Comparison of ENCODE assay signal across 9 mouse cellular contexts in genomic region chr19:10868623-10869141, GRCm38 (mm10). TPM values are rescaled to one million over a fixed set of nuclear protein-coding genes. Genes with fewer than 3 reads are reported as not detected.
DNase-seq lines count a peak whose midpoint lies in the region; ATAC-seq and TF ChIP-seq lines count a peak whose summit lies in the region.
"Had no signal": no experiment of that assay in that cellular context is flagged by ENCODE, and none has a peak within 500 bp of the region (broad histone marks: within the 10 kb centered on the region; RNA-seq: fewer than 3 reads in every experiment).

No protein-coding gene starts in this region.

- H3K27me3 ChIP-seq in heart, adult 2 months (ENCODE audit: control insufficient read depth, insufficient read depth, low read length): no peaks in the 10 kb centered on the region
- H3K27me3 ChIP-seq in ES-Bruce4 (ENCODE audit: control insufficient read depth, insufficient read depth, low read length, poor library complexity, severe bottlenecking): no peaks in the 10 kb centered on the region
- H3K27me3 ChIP-seq in forebrain, embryonic 10.5 days (ENCODE audit: poor library complexity, severe bottlenecking): no peaks in the 10 kb centered on the region
- H3K27me3 ChIP-seq in limb, embryonic 15.5 days: no peaks in the 10 kb centered on the region
- H3K27me3 ChIP-seq in stomach, embryonic 15.5 days (replicated peaks): no peaks in the 10 kb centered on the region
- H3K27me3 ChIP-seq: CH12.LX had no signal

- TF ChIP-seq POLR2A in heart, adult 2 months (IDR thresholded peaks at IDR 0.05; ENCODE audit: insufficient read depth, low read depth, low read length): no peak
- TF ChIP-seq POLR2A in ES-Bruce4 (IDR thresholded peaks at IDR 0.05; ENCODE audit: insufficient read depth, low read length): no peak

- no peak for TF ChIP-seq EP300 in heart, adult 2 months (IDR thresholded peaks at IDR 0.05; ENCODE audit: insufficient read depth, low read depth, low read length)
- no peak for TF ChIP-seq EP300 in ES-Bruce4 (IDR thresholded peaks at IDR 0.05; ENCODE audit: insufficient read depth, low read depth, low read length)

- no peak overlapping the region for H3K27ac ChIP-seq in heart, adult 2 months
- no peak overlapping the region for H3K27ac ChIP-seq in ES-Bruce4 (ENCODE audit: insufficient read depth, low read length)
- peak overlapping the region; percentile 98 for H3K27ac ChIP-seq in forebrain, embryonic 10.5 days
- peak overlapping the region; percentile 93; the same call in 1 of the 2 replicates for H3K27ac ChIP-seq in limb, embryonic 15.5 days
- H3K27ac ChIP-seq in stomach, embryonic 15.5 days: peak overlapping the region; percentile 21; the same call in 1 of the 2 replicates

- intact Hi-C loops in heart, adult 2 months (cut with DNase I): no loop called here

- no peak for ATAC-seq in limb, embryonic 15.5 days (ENCODE audit: insufficient number of reproducible peaks, low FRiP score, low TSS enrichment, low read depth)
- no peak for ATAC-seq in stomach, embryonic 15.5 days (ENCODE audit: insufficient read depth, low FRiP score, low read depth)

- H3K4me3 ChIP-seq in heart, adult 2 months: peak overlapping the region; percentile 86
- H3K4me3 ChIP-seq in ES-Bruce4 (ENCODE audit: low read depth, low read length): peak overlapping the region; percentile 69
- peak overlapping the region; percentile 91 for H3K4me3 ChIP-seq in forebrain, embryonic 10.5 days
- peak overlapping the region; percentile 85 for H3K4me3 ChIP-seq in limb, embryonic 15.5 days
- H3K4me3 ChIP-seq in stomach, embryonic 15.5 days (replicated peaks): peak overlapping the region; percentile 66

- DNase-seq in heart, adult 2 months: no peak
- no peak for DNase-seq in heart, adult 9 months (ENCODE audit: low spot score in 2 of 2)
- no peak for DNase-seq in forebrain, embryonic 10.5 days (ENCODE audit: extremely low spot score, low spot score)
- DNase-seq in thymus, postnatal 36 days: no peak
- no peak for DNase-seq in testis, postnatal 14 days (ENCODE audit: low spot score)

- H3K4me1 ChIP-seq in heart, adult 2 months (ENCODE audit: control insufficient read depth, insufficient read depth, low read length): peaks cover 5% of the 10 kb centered on the region
- no peaks in the 10 kb centered on the region for H3K4me1 ChIP-seq in ES-Bruce4 (ENCODE audit: control insufficient read depth, insufficient read depth, low read length)
- peaks cover 40% of the 10 kb centered on the region for H3K4me1 ChIP-seq in forebrain, embryonic 10.5 days
- peaks cover 30% of the 10 kb centered on the region for H3K4me1 ChIP-seq in limb, embryonic 15.5 days
- H3K4me1 ChIP-seq in stomach, embryonic 15.5 days: peaks cover 34% of the 10 kb centered on the region

- peak overlapping the region; percentile 81 for H3K4me2 ChIP-seq in limb, embryonic 15.5 days
- peak overlapping the region; percentile 86 for H3K4me2 ChIP-seq in stomach, embryonic 15.5 days

- no peaks in the 10 kb centered on the region for H3K9me3 ChIP-seq in ES-Bruce4 (replicated peaks; ENCODE audit: control insufficient read depth, insufficient read depth, low read length, poor library complexity, severe bottlenecking)
- H3K9me3 ChIP-seq in forebrain, embryonic 10.5 days: no peaks in the 10 kb centered on the region; the same call in 1 of the 2 replicates
- H3K9me3 ChIP-seq in limb, embryonic 15.5 days: no peaks in the 10 kb centered on the region
- no peaks in the 10 kb centered on the region for H3K9me3 ChIP-seq in stomach, embryonic 15.5 days

- no peaks in the 10 kb centered on the region for H3K79me2 ChIP-seq in heart, adult 2 months (replicated peaks; ENCODE audit: control insufficient read depth, insufficient read depth, low read length)

- H3K9ac ChIP-seq in heart, adult 2 months (ENCODE audit: low read depth, low read length): peak overlapping the region; percentile 80
- peak overlapping the region; percentile 62 for H3K9ac ChIP-seq in ES-Bruce4 (ENCODE audit: low read depth, poor library complexity, severe bottlenecking)
- H3K9ac ChIP-seq in limb, embryonic 15.5 days: peak overlapping the region; percentile 85
- H3K9ac ChIP-seq in stomach, embryonic 15.5 days: peak overlapping the region; percentile 47

- H3K36me3 ChIP-seq in heart, adult 2 months (ENCODE audit: control insufficient read depth, insufficient read depth, low read length): no peaks in the 10 kb centered on the region
- H3K36me3 ChIP-seq in ES-Bruce4 (ENCODE audit: control insufficient read depth, insufficient read depth, low read length, poor library complexity, severe bottlenecking): no peaks in the 10 kb centered on the region
- H3K36me3 ChIP-seq in forebrain, embryonic 10.5 days (replicated peaks): peaks cover 70% of the 10 kb centered on the region
- H3K36me3 ChIP-seq in limb, embryonic 15.5 days: peaks cover 62% of the 10 kb centered on the region
- H3K36me3 ChIP-seq in stomach, embryonic 15.5 days: peaks cover 48% of the 10 kb centered on the region

- WGBS in heart, adult 2 months: 3% methylated on average over 17 of the region's 17 CpGs
- WGBS in forebrain, embryonic 10.5 days: 0% methylated on average over 17 of the region's 17 CpGs
- 0% methylated on average over 17 of the region's 17 CpGs for WGBS in limb, embryonic 15.5 days
- 1% methylated on average over 16 of the region's 17 CpGs for WGBS in stomach, embryonic 15.5 days

- TF ChIP-seq CTCF in heart, adult 2 months (IDR thresholded peaks at IDR 0.05): no peak
- no peak for TF ChIP-seq CTCF in ES-Bruce4 (IDR thresholded peaks at IDR 0.05; ENCODE audit: low read depth, low read length)

RNA-seq across cellular contexts. Expression of gene Tmem132a, which starts 1.1 kb away (rescaled TPM):
- 10 to 100 TPM; 10.7 to 12.0 TPM for total RNA-seq in heart, adult 2 months (2021)
- polyA plus RNA-seq in heart, adult 2 months (2012; rRNA removed): 11.1 and 11.5 TPM in 2 replicates
- polyA plus RNA-seq in ES-Bruce4 (2011; ENCODE audit: insufficient read depth, insufficient read length, low read depth, missing spikeins): 16.5 and 17.2 TPM in 2 replicates
- 110 and 115 TPM in 2 replicates for polyA plus RNA-seq in forebrain, embryonic 10.5 days (2016; fragmentation: Nextera tagmentation; extraction: Ambion mirVana)
- 65.2 and 67.4 TPM in 2 replicates for polyA plus RNA-seq in limb, embryonic 15.5 days (2015; fragmentation: Nextera tagmentation; extraction: Ambion mirVana)
- polyA plus RNA-seq in stomach, embryonic 15.5 days (2015; fragmentation: Nextera tagmentation; extraction: Ambion mirVana): 59.9 and 65.6 TPM in 2 replicates

RNA-seq across cellular contexts. Expression of gene Tmem109, which starts 13.1 kb away (rescaled TPM):
- 100 to 1,000 TPM; 101 to 109 TPM for total RNA-seq in heart, adult 2 months (2021)
- 160 and 196 TPM in 2 replicates for polyA plus RNA-seq in heart, adult 2 months (2012; rRNA removed)
- 16.3 and 20.1 TPM in 2 replicates for polyA plus RNA-seq in ES-Bruce4 (2011; ENCODE audit: insufficient read depth, insufficient read length, low read depth, missing spikeins)
- polyA plus RNA-seq in forebrain, embryonic 10.5 days (2016; fragmentation: Nextera tagmentation; extraction: Ambion mirVana): 51.4 and 53.8 TPM in 2 replicates
- 138 and 163 TPM in 2 replicates for polyA plus RNA-seq in limb, embryonic 15.5 days (2015; fragmentation: Nextera tagmentation; extraction: Ambion mirVana)
- 112 and 118 TPM in 2 replicates for polyA plus RNA-seq in stomach, embryonic 15.5 days (2015; fragmentation: Nextera tagmentation; extraction: Ambion mirVana)

RNA-seq across cellular contexts. Expression of gene Prpf19, which starts 26.3 kb away (rescaled TPM):
- 100 to 1,000 TPM; 216 to 243 TPM for total RNA-seq in heart, adult 2 months (2021)
- polyA plus RNA-seq in heart, adult 2 months (2012; rRNA removed): 432 and 512 TPM in 2 replicates
- 131 and 148 TPM in 2 replicates for polyA plus RNA-seq in ES-Bruce4 (2011; ENCODE audit: insufficient read depth, insufficient read length, low read depth, missing spikeins)
- polyA plus RNA-seq in forebrain, embryonic 10.5 days (2016; fragmentation: Nextera tagmentation; extraction: Ambion mirVana): 43.8 and 47.1 TPM in 2 replicates
- 35.7 and 40.6 TPM in 2 replicates for polyA plus RNA-seq in limb, embryonic 15.5 days (2015; fragmentation: Nextera tagmentation; extraction: Ambion mirVana)
- polyA plus RNA-seq in stomach, embryonic 15.5 days (2015; fragmentation: Nextera tagmentation; extraction: Ambion mirVana): 37.9 and 42.6 TPM in 2 replicates

RNA-seq across cellular contexts. Expression of gene Slc15a3, which starts 29.2 kb away (rescaled TPM):
- 1 to 10 TPM; 2.1 to 2.3 TPM for total RNA-seq in heart, adult 2 months (2021)
- polyA plus RNA-seq in heart, adult 2 months (2012; rRNA removed): 3.9 and 4.9 TPM in 2 replicates
- polyA plus RNA-seq in ES-Bruce4 (2011; ENCODE audit: insufficient read depth, insufficient read length, low read depth, missing spikeins): not detected in 2 replicates
- polyA plus RNA-seq in forebrain, embryonic 10.5 days (2016; fragmentation: Nextera tagmentation; extraction: Ambion mirVana): 0.32 and 0.37 TPM in 2 replicates
- polyA plus RNA-seq in limb, embryonic 15.5 days (2015; fragmentation: Nextera tagmentation; extraction: Ambion mirVana): 5.0 and 5.1 TPM in 2 replicates
- 0.45 and 0.49 TPM in 2 replicates for polyA plus RNA-seq in stomach, embryonic 15.5 days (2015; fragmentation: Nextera tagmentation; extraction: Ambion mirVana)

RNA-seq across cellular contexts. Expression of gene Cd6, which starts 38.8 kb away (rescaled TPM):
- total RNA-seq in heart, adult 2 months (2021): under 1 TPM in 1 of 2 experiments, not detected in 1; 0.07 TPM
- 0.44 and 0.76 TPM in 2 replicates for polyA plus RNA-seq in heart, adult 2 months (2012; rRNA removed)
- polyA plus RNA-seq in ES-Bruce4 (2011; ENCODE audit: insufficient read depth, insufficient read length, low read depth, missing spikeins): not detected in 2 replicates
- not detected in 2 replicates for polyA plus RNA-seq in forebrain, embryonic 10.5 days (2016; fragmentation: Nextera tagmentation; extraction: Ambion mirVana)
- polyA plus RNA-seq in limb, embryonic 15.5 days (2015; fragmentation: Nextera tagmentation; extraction: Ambion mirVana): not detected in 2 replicates
- polyA plus RNA-seq in stomach, embryonic 15.5 days (2015; fragmentation: Nextera tagmentation; extraction: Ambion mirVana): 0.48 and 1.0 TPM in 2 replicates

Comparison
In these comparisons a context has a peak if more than half of its experiments do, and no peak if none do; other contexts are left out.
1. H3K27ac ChIP-seq: peak in forebrain, embryonic 10.5 days (single experiment), limb, embryonic 15.5 days (single experiment) and stomach, embryonic 15.5 days (single experiment); none in heart, adult 2 months (single experiment) and ES-Bruce4 (single experiment).
2. Peak in every context shown above with its lines, with median percentiles within 50 percentile points of each other: H3K4me3 ChIP-seq and H3K9ac ChIP-seq.